Mouse (Mus musculus) limb, embryonic 11.5 days (tissue): Measurements from ENCODE around the gene Skint9. TPM values are rescaled to one million over a fixed set of nuclear protein-coding genes. Genes with fewer than 3 reads are reported as not detected.
"Not testable (repeated sequence)": the region's sequence is repeated elsewhere in the genome, so short reads cannot be mapped to it uniquely, and the experiment has no call there.

Experiments
- ATAC-seq: fragments of 200-750 bp; cut with Nextera tagmentation; 2 replicates; pipeline ENCODE4 v1.8.0; 2017; ENCODE audit warnings: low read depth; ENCODE audit not compliant: insufficient number of reproducible peaks, low FRiP score, low TSS enrichment
- DNase-seq: peaks from one replicate; pipeline ENCODE4 v3.0.0-alpha.2; 2015; ENCODE audit warnings: low spot score
- H3K27ac ChIP-seq: fragments of 300-500 bp; sonication (generic); replicated peaks from 2 replicates; pipeline ENCODE4 v1.5.1; 2014; ENCODE audit warnings: low read depth, mild to moderate bottlenecking, low read length
- H3K27me3 ChIP-seq: fragments of 300-500 bp; sonication (generic); 2 replicates; pipeline ENCODE4 v1.6.1; 2014; ENCODE audit warnings: mild to moderate bottlenecking, low read length, mixed read lengths; ENCODE audit not compliant: control insufficient read depth, insufficient read depth
- H3K36me3 ChIP-seq: fragments of 300-500 bp; sonication (generic); 2 replicates; pipeline ENCODE4 v1.6.1; 2014; ENCODE audit warnings: mild to moderate bottlenecking, low read length, moderate library complexity, mixed read lengths; ENCODE audit not compliant: control insufficient read depth, insufficient read depth
- H3K4me1 ChIP-seq: fragments of 300-500 bp; sonication (generic); 2 replicates; pipeline ENCODE4 v1.6.1; 2014; ENCODE audit warnings: low read length, mixed read lengths; ENCODE audit not compliant: control insufficient read depth, insufficient read depth
- H3K4me2 ChIP-seq: fragments of 300-500 bp; sonication (generic); 2 replicates; pipeline ENCODE4 v1.6.1; 2014; ENCODE audit warnings: low read depth, mild to moderate bottlenecking, moderate library complexity; ENCODE audit not compliant: severe bottlenecking
- H3K4me3 ChIP-seq: fragments of 300-500 bp; sonication (generic); 2 replicates; pipeline ENCODE4 v1.5.1; 2014; ENCODE audit warnings: low read depth, low read length
- H3K9ac ChIP-seq: fragments of 300-500 bp; sonication (generic); 2 replicates; pipeline ENCODE4 v1.6.1; 2014; ENCODE audit warnings: mild to moderate bottlenecking, low read length
- H3K9me3 ChIP-seq: fragments of 300-500 bp; sonication (generic); 2 replicates; pipeline ENCODE4 v1.6.1; 2016; ENCODE audit warnings: low read length; ENCODE audit not compliant: control insufficient read depth
- WGBS: fragments of 180-500 bp; shearing (Covaris S2); extraction: QIAGEN DNeasy Blood & Tissue Kit; methylation state at CpG from one replicate; pipeline ENCODE4 v1.1.7; 2014; 5-methylcytosine and 5-hydroxymethylcytosine counted together
- polyA plus RNA-seq: library from polyadenylated mRNA; unstranded; fragments of >200 nt; fragmentation: Nextera tagmentation; extraction: Ambion mirVana; gene quantifications from 2 replicates; pipeline ENCODE4 v1.2.1, GENCODE M21; 2014

Skint9 gene
- polyA plus RNA-seq: not detected in 2 replicates

DNA sequence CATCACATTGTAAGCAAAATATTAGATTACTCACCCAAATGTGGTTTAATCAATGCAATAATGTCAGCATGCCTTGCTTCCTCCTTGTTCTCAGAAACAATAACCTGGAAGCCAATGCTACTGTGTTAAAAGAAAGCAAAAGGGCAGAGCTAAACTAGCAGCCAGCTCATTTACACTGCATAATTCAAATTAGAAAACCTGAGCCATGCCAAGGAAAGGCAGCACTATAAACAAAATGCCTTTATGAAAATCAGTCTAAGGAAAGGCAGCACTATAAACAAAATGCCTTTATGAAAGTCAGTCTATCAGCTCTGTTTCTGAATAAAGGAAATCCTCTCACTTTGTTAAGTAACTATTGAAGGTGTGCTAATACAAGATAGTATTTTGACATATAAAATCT, at the start of gene Skint9:
TSS of gene Skint9 (minus strand) at position 101 of the 400 bp plus-strand sequence.
- no peak within 1 kb of the TSS for H3K9ac ChIP-seq
- no peak for DNase-seq

DNA sequence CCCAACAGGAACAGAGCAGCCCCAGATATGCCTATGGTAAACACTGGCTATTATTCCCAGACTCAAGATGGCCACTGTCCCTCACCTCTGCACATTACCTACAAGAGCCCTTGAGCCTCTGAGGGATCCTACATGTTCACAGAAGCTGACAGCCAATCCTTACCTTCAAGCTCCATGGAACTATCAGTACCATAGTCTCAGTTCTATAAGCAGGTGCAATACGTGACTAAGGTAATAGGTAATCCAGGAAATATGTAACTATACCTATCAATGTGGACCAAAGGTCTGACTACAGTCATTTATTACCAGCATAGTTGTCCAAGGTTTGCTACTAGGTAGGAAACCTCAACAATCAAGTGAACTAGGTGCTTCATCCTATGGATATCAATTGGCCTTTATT, 1.1 kb downstream of the Skint9 start:
- H3K27ac ChIP-seq: no peak overlapping the region
- H3K9ac ChIP-seq: no peak overlapping the region
- H3K9me3 ChIP-seq: peaks cover 2% of the 10 kb centered on the region; the same call in 1 of the 2 replicates
- H3K4me1 ChIP-seq: no peaks in the 10 kb centered on the region
- no peak overlapping the region for H3K4me2 ChIP-seq
- no peak for DNase-seq
- WGBS: 62% methylated on average over 1 of the region's 1 CpGs
- no peak for ATAC-seq
- H3K4me3 ChIP-seq: no peak overlapping the region
- no peaks in the 10 kb centered on the region for H3K27me3 ChIP-seq
- no peaks in the 10 kb centered on the region for H3K36me3 ChIP-seq

More for the DNA sequence above, at the start of gene Skint9:
- H3K27ac ChIP-seq: no peak within 1 kb of the TSS
- peaks cover 5% of the 10 kb centered on the region; the same call in 1 of the 2 replicates for H3K9me3 ChIP-seq
- no peak within 1 kb of the TSS for H3K4me3 ChIP-seq
- H3K27me3 ChIP-seq: no peaks in the 10 kb centered on the region
- no peak for ATAC-seq
- H3K4me1 ChIP-seq: no peaks in the 10 kb centered on the region
- H3K36me3 ChIP-seq: no peaks in the 10 kb centered on the region
- H3K4me2 ChIP-seq: no peak within 1 kb of the TSS

DNA sequence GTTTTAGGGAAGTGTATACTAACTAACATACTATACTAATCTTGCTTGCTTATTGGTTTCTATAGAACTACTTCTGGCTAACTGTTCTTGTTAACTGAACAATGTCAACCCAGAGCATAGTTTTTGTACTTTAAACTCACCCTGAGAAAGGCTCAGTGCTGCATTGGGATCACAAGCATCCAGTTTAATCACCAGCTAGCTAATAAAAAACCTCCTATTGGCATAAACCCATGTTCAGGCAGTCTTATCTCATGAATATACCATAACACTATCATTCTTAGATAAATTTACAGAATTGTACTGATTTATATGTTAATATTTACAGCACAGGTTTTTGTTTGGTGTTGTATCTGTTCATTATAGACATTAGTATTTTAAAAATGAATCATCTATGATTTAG, 1.6 kb downstream of the Skint9 start:
- Histone ChIP-seq H3K9ac (no peak overlapping the region), H3K27me3 (no peaks in the 10 kb centered on the region), H3K36me3 (no peaks in the 10 kb centered on the region), H3K4me2 (no peak overlapping the region), H3K9me3 (no peaks in the 10 kb centered on the region), H3K4me1 (no peaks in the 10 kb centered on the region), H3K27ac (no peak overlapping the region), H3K4me3 (no peak overlapping the region)
- ATAC-seq: no peak
- no peak for DNase-seq

DNA sequence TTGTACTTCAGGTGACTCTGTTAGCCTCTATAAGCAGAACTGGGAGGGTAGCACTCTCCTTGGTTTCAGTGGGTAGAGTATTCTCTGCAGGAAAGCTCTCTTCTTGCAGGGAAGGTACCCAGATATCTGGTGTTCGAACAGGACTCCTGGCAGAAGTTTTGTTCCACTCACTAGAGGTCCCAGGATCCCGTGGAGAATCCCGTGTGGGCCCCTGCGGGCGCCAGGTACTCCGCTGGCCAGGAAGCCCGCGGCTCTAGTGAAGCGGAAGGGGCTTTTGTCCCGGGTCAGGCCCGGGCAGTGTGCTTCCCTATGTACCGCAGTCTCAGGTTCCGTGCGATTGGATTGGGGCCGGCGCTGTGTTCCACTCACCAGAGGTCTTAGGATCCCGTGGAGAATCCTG, 84.7 kb downstream of the Skint9 start:
- not testable (repeated sequence) for ATAC-seq, H3K27ac ChIP-seq, H3K4me3 ChIP-seq, H3K4me2 ChIP-seq, H3K9ac ChIP-seq, DNase-seq, H3K9me3 ChIP-seq, H3K27me3 ChIP-seq, H3K4me1 ChIP-seq, H3K36me3 ChIP-seq
- 89% methylated on average over 13 of the region's 17 CpGs for WGBS

Other genes starting within 250 kb of the Skint9 start
- gene Skint3, start 201.7 kb downstream of the Skint9 start, polyA plus RNA-seq: not detected in 2 replicates
- gene Skint2, start 123.2 kb upstream of the Skint9 start, polyA plus RNA-seq: not detected in 2 replicates